Mouse (Mus musculus): ENCODE measurements around the gene Eif2s3x.
A peak's percentile ranks its signal among the peaks of the same experiment; 100 is the strongest.
"Not testable (repeated sequence)": the region's sequence is repeated elsewhere in the genome, so short reads cannot be mapped to it uniquely, and the experiment has no call there.

The Eif2s3x gene

DNA sequence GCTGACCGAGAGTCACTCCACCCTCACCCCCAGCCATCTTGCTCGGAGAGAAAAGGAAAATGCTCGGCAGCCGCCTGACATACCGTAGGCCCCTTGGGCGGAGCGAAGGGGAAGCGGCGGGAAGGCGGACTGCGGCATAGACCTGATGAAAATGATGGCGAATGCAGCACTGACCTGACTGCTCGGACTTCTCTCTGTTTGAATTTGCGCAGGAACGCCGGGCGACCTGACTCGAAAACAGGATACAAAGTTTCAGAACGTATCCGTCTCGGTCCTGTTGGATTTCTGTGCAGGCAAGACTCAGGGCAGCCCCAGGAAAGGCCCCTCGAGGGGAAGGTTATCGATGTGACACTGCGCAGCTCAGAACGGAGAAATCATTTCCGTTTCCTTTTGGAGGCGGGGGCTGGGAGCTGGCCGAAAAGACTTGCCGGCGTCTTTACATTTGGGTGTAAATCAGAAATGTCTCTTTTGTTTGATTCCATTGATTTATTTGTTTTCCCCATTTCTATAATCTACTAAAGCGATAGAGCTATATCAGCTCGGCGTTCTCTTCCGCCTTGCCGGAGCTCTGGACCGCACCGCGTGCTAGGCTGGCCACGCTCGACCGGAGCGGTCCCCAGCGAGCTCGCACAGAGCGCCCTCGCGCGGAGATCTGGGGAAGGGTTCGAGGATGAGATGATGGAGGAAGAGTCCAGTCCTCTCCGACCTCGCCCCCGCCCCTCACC is at the start of gene Eif2s3x:
TSS of gene Eif2s3x (minus strand) at position 266 of the 725 bp plus-strand sequence.
- DNase-seq (ENCODE audit: low read depth, low spot score) = peak; percentile 80

DNA sequence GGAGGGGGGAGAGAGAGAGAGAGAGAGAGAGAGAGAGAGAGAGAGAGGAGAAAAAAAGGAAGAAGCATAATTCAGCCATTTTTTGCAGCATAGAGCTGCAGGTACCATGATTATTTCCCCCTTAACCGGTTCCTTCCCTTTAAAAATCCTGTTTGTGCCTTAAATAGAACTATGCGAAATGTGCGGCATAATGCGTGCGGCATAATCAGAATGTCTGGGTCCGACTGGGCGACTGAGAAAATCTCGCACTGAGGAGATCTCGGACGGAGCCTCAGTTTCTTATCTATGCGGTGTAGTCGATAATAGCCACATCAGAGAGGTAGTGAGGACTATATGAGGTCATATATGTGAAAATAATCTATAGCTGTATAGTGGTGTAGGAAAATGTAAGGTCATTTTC is 22.9 kb upstream of the Eif2s3x start:
- DNase-seq (ENCODE audit: low read depth, low spot score) = no peak

DNA sequence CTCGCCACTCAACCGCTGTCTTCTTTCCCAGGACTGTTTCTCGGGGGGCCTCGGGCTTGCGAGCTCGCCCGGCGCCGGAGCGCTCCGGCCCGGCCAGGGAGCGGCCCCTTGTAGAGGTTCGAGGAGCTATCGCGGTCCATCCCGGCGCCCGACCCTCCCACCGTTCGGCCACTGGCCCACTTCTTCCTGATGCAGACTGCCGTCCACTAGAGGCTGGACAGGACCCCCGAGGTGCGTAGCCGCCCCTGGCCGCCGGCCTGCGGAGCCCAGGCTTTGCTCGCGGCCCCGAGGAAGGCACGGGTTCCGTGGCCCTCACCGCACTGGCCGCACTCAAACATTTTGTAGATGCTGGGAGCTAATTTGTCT is 22.5 kb upstream of the Eif2s3x start:
- no peak for DNase-seq (ENCODE audit: low read depth, low spot score)

DNA sequence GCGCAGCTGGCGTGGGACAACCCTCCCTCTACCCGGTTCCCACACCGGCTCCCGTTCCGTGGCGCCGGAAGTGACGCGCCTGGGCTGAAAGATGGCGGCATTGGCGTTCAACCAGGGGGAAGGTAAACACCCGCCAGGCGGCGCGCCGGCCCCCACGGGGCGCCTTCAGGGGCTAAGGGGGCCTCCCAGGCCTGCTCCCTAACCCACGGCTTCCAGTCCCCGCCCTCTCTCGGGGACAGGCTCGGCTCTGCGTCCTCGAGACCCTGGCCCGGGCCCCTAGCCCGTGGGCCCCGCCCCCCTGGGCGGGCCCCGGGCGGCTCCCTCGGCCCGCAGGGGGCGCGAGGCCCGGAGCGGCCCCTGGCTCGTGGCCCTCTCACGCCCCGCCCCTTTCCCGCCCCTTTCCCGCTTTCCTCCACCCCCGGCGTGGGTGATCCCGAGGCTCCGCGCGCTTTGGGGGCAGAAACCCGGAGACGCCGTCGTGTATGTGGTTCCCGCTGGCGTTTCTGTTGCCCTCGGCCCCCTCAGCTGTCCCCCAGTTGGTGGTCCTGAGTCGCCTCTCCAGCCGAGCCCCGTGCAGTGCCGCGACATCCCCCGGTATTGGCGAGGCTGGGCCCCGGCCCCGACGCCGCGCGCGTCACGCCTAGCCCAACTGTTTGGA is 22.0 kb upstream of the Eif2s3x start, which contains the start of gene Klhl15:
TSS of gene Klhl15 (plus strand) at position 68 of the 658 bp plus-strand sequence.
- peak; percentile 71 for DNase-seq (ENCODE audit: low read depth, low spot score)

DNA sequence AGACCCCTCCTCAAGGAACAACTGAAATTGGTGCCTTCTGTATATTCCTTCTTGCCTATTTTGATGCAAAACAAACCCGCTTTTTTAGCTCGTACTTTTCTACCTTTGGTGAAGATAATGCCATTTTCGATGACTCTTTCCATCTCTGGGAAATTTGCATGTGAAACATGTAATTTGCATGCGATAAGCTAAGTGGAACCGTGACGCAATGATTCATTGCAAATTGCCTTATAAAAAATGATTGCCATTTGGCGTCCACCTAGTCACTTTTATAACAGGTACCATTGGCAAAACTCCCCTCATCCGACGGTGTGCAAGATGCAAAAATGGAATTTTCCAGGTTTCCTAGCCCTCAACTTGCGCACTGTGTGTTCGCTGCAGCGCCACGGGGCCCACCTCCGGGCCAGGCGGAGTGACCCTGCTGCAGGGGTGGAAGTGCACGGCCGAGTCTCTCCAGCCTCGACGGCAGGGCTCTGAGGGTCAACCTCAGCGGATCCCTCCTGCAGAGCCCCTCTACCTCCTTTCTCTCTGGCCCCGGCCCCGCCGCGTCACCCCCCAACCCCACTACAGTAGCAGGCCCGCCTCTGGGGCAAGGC is 21.4 kb upstream of the Eif2s3x start:
- DNase-seq (ENCODE audit: low read depth, low spot score) = no peak

DNA sequence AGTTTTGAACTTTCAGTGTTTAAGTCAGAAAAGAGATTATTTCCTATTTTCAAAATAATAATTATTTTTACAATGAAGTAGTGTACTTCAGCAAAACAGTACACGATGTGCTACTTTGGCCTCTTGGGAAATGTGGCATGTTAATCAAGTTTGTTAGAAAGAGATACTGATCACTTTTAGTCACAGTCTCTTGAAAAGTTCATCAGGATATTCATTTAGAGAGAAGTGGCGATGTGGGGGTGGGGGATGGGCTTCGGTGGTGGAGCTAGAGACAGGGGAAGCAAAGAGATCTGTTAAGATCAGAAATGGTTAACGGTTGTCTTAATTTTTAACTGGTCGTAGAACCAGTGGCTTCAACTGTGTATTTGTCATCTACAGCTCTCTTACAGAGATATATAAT is 20.8 kb upstream of the Eif2s3x start:
- DNase-seq (ENCODE audit: low read depth, low spot score) = no peak

DNA sequence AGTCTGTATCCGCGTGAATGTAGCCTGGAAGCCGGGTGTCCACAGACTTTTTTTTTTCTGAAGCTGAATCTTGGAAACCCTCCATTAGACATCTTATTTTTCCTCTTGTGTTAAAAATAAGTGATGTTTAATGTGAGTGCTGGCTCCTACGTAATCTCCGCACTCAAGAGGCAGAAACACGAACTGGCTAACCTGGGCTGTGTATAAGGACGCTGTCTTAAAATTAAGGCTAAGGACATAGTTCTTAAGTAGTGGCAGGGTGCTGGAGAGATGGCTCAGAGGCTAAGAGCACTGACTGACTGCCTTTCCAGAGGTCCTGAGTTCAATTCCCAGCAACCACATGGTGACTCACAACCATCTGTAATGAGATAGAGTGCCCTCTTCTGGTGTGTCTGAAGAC is 722 bp upstream of the Eif2s3x start:
- no peak for DNase-seq (ENCODE audit: low read depth, low spot score)

DNA sequence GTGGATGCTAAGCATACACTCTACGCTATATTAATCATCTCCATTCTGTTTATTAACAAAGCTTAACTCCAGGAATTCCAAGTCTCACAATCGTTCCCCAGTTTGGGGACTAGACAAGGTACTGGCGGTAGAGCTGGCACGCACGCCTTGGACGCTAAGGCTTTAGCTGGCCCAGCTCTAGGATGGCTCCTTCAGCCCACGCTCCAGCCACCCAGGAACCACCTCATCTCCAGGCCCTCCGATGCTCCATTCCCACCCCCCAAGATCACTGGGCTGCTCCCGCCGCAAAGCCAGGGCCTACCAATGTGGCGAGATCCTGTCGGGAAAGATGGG is 432 bp downstream of the Eif2s3x start:
- no peak for DNase-seq (ENCODE audit: low read depth, low spot score)

DNA sequence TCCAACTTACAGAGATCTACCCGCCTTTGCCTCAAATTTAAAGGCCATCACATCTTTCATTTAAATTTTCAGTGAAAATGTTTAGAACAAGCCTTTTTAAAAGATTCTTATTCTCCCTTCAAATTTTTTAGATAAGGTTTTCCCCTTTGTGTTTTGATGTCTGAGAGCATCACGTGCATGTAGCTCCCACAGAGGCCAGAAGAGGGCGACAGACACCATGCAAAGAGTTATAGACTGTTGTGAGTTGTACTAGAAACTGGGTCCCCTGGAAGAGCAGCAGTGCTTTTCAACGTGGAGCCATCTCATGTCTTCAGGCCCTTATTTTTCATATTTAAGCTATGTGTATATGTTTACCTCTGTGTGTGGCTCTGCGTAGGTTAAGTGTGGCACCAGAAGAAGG is 14.9 kb downstream of the Eif2s3x start:
- DNase-seq (ENCODE audit: low read depth, low spot score) = no peak

DNA sequence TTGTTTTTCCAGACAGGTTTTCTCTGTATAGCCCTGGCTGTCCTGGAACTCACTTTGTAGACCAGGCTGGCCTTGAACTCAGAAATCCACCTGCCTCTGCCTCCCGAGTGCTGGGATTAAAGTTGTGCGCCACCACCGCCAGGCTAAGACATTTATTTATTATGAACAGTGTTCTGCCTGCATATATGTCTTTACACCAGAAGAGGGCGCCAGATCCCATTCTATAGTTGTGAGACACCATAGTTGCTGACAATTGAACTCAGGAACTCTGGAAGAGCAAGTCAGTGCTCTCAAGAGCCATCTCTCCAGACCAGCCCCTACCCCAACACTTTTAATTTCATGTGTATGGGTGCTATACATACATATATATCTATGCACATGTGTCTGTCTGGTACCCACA is 18.8 kb downstream of the Eif2s3x start:
- not testable (repeated sequence) for DNase-seq (ENCODE audit: low read depth, low spot score)

DNA sequence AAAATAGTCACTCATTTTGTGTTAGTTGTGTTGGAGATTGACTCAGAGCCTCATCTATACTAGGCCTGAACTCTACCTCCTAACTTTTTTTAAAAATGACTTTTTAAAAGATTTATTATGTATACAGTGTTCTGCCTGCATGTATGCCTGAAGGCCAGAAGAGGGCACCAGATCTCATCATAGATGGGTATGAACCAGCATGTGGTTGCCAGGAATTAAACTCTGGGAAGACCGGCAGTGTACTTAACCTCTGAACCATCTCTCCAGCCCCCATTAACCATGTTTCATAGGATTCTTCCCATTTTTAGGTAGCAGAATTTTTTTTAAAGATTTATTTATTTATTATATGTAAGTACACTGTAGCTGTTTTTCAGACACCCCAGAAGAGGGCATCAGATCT is 27.5 kb downstream of the Eif2s3x start:
- no peak for DNase-seq (ENCODE audit: low read depth, low spot score)

DNA sequence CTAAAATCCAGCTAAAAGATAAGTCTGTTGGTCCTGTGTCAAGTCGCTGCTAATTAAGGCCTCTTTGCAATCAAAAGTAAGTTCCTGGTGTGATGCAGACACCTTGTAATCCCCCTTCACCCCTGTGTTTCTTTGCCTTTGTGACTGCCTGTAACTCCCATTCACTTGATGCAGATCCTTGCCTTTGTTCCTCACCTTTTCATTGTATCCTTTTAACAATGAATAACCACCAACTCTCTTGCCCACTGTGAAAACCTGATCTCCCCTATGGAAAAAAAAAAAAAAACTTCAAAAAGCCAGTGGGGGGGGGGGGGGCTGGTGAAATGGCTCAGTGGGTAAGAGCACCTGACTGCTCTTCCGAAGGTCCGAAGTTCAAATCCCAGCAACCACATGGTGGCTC is 28.8 kb downstream of the Eif2s3x start:
- no peak for DNase-seq (ENCODE audit: low read depth, low spot score)

DNA sequence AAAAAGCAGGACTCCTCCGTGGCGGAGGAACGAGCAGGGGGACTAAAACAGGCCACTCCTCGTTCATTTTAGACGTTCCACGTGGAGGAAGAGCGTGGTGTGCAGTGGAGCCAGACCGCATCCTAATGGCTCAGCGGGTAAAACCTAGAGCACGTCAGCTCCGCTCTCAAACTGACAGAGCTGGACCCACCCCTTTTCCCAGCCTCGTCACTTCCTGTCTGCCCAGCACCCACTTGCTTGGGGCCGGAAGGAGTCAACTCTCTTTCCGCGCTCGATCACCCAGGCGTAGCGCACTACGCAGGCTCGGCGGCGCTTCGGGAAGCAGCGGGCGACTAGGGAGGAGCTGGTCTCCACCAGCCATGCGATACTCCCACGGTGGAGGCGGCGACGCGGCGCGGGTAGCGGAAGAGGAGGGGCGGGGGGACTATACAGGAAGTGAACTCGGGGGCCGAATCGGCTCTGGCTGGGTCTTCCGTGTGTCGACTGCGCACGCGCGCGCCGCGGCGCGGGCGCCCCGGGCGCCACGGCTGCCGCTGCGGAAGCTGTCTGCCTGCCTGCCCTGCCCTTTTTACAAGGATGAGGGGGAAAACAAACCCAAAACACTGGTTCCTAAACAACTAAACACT is 34.8 kb downstream of the Eif2s3x start:
- DNase-seq (ENCODE audit: low read depth, low spot score) = peak; percentile 87

DNA sequence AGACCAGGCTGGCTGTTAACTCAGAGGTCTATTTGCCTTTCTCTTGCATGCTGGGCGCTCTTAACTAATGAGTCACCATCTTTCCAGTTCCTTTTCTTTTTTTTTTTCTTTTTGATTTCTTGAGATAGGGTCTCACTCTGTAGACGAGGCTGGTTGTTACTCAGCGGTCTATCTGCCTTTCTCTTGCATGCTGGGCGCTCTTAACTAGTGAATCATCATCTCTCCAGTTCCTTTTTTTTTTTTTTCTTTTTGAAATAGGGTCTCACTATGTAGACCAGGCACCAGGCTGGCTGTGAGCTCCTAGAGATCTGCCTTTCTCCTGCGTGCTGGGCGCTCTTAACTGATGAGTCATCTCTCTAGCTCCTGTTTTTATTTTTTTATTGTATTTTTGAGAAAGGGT is 43.3 kb downstream of the Eif2s3x start:
- DNase-seq (ENCODE audit: low read depth, low spot score) = no peak

DNA sequence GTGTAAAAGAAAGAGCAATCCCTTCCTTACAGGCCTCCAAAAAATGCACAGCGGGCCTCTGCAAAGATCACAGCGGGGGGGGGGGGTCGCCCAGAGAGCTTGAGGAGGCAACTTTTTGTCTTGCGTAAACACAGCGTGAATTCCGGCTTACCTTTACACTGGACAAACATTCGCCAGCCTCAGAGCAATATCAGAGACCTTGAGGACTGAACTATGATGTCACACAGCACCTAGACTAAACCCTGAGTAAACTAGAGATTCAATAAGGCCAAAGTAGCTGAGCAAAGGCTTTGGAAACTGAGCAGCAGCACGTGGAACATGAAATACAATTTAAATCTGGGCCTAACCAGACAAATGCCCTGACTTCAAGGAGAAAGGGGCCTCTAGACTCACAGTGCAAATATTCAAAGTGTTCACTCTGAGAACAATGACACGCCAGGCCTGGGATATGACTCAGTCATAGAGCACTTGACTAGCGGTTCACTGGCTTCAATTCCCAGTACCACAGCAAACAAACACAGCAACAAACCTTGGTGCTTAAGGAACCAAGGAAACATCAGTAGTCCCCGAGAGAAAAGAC is 60.3 kb downstream of the Eif2s3x start:
- no peak for DNase-seq (ENCODE audit: low read depth, low spot score)

DNA sequence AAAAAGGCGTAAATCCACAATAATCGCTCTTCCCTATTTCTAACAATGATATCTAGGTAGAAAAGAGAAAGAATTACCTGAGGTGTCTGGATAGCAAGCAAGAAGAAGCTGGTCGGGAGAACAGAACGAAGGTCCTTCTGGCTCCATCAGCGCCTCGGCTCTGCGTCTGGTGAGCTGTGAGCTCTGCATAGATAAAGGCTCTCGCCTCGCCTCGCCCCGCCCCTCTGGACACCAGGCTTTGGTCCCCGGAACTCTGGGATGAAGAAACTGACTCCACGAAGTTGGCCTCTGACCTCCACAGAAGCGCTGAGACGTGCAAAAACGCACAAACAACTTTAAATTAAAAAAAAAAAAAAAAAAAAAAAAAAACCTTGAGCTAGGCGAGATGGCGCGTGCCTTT is 62.2 kb downstream of the Eif2s3x start:
- no peak for DNase-seq (ENCODE audit: low read depth, low spot score)

DNA sequence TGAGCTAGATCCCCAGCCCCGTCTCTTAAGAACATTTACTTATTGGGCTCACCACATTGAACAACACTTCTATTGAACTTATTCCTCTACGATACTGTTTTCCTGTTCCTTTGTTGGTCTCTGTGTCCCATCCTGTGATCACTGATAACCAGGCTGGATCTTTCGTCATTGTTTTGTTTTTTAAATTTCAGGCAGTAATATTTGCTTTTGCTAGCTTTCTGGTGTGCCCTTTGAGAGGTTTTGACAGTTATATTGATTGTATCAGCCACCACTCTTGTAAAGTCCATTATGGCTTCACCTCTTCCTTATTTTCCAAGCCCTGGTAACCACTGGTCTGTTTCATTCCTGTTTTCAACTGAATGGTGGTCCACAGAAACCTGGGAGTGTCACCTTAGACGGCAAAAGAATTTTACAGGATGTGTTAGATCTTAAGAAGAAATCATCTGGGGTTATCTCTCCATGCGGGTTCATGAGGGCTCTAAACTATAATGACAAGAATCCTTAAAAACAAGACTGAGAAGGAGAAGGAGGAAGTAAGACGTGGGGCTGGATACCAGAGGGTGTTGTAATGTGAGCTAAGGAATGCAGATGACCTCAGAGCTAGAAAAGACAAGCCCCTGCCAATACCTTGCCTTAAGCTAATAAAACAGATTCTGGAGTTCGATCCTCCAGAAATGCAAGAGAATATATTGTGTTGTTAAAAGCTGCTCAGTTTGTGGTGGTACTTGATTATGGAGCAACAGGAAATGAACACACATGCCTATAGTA is 70.5 kb downstream of the Eif2s3x start:
- no peak for DNase-seq (ENCODE audit: low read depth, low spot score)

DNA sequence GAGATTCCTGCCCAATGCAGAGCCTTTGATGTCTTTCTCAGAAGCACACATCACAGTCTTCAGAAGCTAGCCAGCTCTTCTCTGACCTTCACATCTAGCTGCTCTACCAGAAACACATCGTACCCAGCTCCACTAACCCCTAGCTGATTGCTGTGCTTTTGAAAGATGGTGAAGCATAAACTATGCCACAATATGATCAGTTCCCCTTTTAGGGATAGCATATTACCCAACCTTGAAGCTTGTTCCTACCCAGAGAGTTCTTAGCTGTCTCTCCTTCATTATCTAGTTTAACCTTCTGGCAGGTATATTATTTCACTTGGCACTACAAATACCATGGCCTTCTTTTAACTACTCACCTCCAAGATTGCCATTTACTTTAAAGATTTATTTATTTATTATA is 72.6 kb downstream of the Eif2s3x start:
- no peak for DNase-seq (ENCODE audit: low read depth, low spot score)

Data from embryo, embryonic 11.5 days (tissue).